Mouse (Mus musculus) MEL (cell line): ENCODE measurements at regions not wholly inside any gene's neighbourhood (a gene's known extent, or its start where the extent isn't known, plus 50 kb on each side); places are given as distances from the start of the nearest gene placed in this dataset.

Experiments
- CHD1 ChIP-seq: IDR thresholded peaks from 2 replicates; pipeline ENCODE4 v1.6.1; 2012; ENCODE audit warnings: low read depth, mild to moderate bottlenecking, inconsistent platforms, low read length, improper control_type of control experiment
- CTCF ChIP-seq, 3 experiments: IDR thresholded peaks in 2 of 3; conservative IDR thresholded peaks in 1 of 3; 2 replicates each; pipeline ENCODE4 v1.5.1; 2011 to 2012; ENCODE audit warnings: low read length in 3 of 3, low read depth in 2 of 3, mild to moderate bottlenecking in 2 of 3, improper control_type of control experiment in 1 of 3, inconsistent platforms in 1 of 3, mixed read lengths in 1 of 3, moderate library complexity in 1 of 3; ENCODE audit not compliant: control insufficient read depth in 1 of 3, insufficient read depth in 1 of 3, poor library complexity in 1 of 3, severe bottlenecking in 1 of 3
- EP300 ChIP-seq, 2 experiments: IDR thresholded peaks; 2 replicates each; pipeline ENCODE4 v1.6.1; 2011; ENCODE audit warnings: improper control_type of control experiment in 2 of 2, low read length in 2 of 2, low read depth in 1 of 2, mild to moderate bottlenecking in 1 of 2
- HCFC1 ChIP-seq: IDR thresholded peaks from 2 replicates; pipeline ENCODE4 v1.6.1; 2012; ENCODE audit warnings: low read depth, mild to moderate bottlenecking, inconsistent platforms, low read length, improper control_type of control experiment, moderate library complexity
- MAX ChIP-seq: IDR thresholded peaks from 2 replicates; pipeline ENCODE4 v1.6.1; 2011; ENCODE audit warnings: low read length, improper control_type of control experiment
- MEF2A ChIP-seq: IDR thresholded peaks from 2 replicates; pipeline ENCODE4 v1.6.1; 2014; ENCODE audit warnings: low read depth, mild to moderate bottlenecking, inconsistent platforms, low read length, improper control_type of control experiment; ENCODE audit not compliant: poor library complexity, insufficient replicate concordance, severe bottlenecking; ENCODE audit errors: extremely low read depth
- POLR2A ChIP-seq, 2 experiments: IDR thresholded peaks; 2 replicates each; pipeline ENCODE4 v1.6.1; 2011 to 2012; ENCODE audit warnings: low read length in 2 of 2, mild to moderate bottlenecking in 2 of 2, control low read depth in 1 of 2, improper control_type of control experiment in 1 of 2, low read depth in 1 of 2, moderate library complexity in 1 of 2; ENCODE audit not compliant: control insufficient read depth in 1 of 2, insufficient read depth in 1 of 2, poor library complexity in 1 of 2
- RCOR1 ChIP-seq: IDR thresholded peaks from 2 replicates; pipeline ENCODE4 v1.6.1; 2012; ENCODE audit warnings: low read depth, mild to moderate bottlenecking, inconsistent platforms, low read length, improper control_type of control experiment
- SIN3A ChIP-seq: IDR thresholded peaks from 2 replicates; pipeline ENCODE4 v1.6.1; 2012; ENCODE audit warnings: low read length, improper control_type of control experiment, inconsistent platforms
- TCF12 ChIP-seq: IDR thresholded peaks from 2 replicates; pipeline ENCODE4 v1.6.1; 2014; ENCODE audit warnings: low read depth, mild to moderate bottlenecking, inconsistent platforms, low read length, improper control_type of control experiment, moderate library complexity
- ZC3H11A ChIP-seq: IDR thresholded peaks from 2 replicates; pipeline ENCODE4 v1.6.1; 2012; ENCODE audit warnings: low read depth, mild to moderate bottlenecking, inconsistent platforms, low read length, improper control_type of control experiment

DNA sequence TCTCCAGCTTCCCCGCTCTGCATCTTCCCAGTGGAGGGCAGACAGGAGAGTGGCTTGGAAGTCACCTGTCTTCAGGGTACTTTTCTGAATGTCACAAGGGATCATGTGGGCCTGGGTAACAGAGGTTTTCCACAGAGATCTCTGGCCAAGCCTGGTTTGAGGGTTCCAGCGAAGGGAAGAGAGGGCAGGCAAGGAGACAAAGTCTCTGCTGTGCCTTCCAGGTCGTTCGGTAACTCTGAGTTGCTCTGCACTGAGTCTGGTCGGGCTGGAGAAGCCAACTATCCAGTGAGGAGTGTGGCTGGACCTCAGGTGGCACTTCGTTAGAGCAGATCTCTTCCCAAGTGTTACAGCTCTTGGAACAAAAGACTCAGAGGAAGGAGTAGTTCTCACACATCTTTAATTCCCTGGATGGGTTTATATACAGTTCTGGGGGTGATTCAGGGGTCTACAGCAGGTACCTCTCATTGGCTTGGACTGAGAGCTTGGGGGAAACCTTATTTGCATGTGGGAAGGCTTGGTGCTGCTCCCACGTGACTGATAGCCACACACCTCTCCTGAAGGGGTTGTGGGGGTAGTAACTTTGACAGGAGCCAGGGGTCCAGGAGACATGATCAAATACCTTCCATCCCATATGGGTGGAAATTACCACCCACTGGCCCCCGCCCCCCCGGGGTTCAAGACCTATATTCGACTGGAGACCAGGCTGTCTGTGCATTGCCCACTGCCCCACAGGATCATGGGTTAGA lies 71.1 kb downstream of the Tex35 start:
- no peak for TF ChIP-seq HCFC1
- no peak for TF ChIP-seq RCOR1
- TF ChIP-seq POLR2A (IDR thresholded peaks at IDR 0.05; ENCODE audit: control insufficient read depth in 1 of 2, insufficient read depth in 1 of 2, low read depth in 1 of 2, low read length in 2 of 2, poor library complexity in 1 of 2), result no peak
- no peak for TF ChIP-seq TCF12
- TF ChIP-seq MAX, result no peak
- no peak for TF ChIP-seq CTCF (IDR thresholded peaks at IDR 0.05 in 2 of 3, conservative IDR thresholded peaks at IDR 0.05 in 1 of 3; ENCODE audit: control insufficient read depth in 1 of 3, insufficient read depth in 1 of 3, low read depth in 2 of 3, low read length in 3 of 3, poor library complexity in 1 of 3, severe bottlenecking in 1 of 3)
- no peak for TF ChIP-seq ZC3H11A
- TF ChIP-seq MEF2A, result no peak
- TF ChIP-seq CHD1, result no peak
- TF ChIP-seq EP300 (IDR thresholded peaks at IDR 0.05; ENCODE audit: low read depth in 1 of 2, low read length in 2 of 2), result no peak
- no peak for TF ChIP-seq SIN3A
